Mouse (Mus musculus) heart, adult 2 months (tissue): Measurements from ENCODE around the gene Inf2.

Experiments used
- CTCF ChIP-seq: fragments of 200-600 bp; IDR thresholded peaks from 2 replicates; pipeline ENCODE4 v1.8.1; 2022; ENCODE audit warnings: antibody characterized with exemption, mild to moderate bottlenecking, moderate library complexity
- EP300 ChIP-seq: fragments of 200-500 bp; IDR thresholded peaks from 2 replicates; pipeline ENCODE4 v1.6.1; 2011; ENCODE audit warnings: low read depth, low read length, control low read depth; ENCODE audit not compliant: insufficient read depth
- POLR2A ChIP-seq: fragments of 200-500 bp; IDR thresholded peaks from 2 replicates; pipeline ENCODE4 v1.6.1; 2011; ENCODE audit warnings: mild to moderate bottlenecking, low read depth, low read length, control low read depth; ENCODE audit not compliant: insufficient read depth

- no peak for TF ChIP-seq POLR2A
- TF ChIP-seq CTCF: no peak
- TF ChIP-seq EP300: no peak
Observed at GRCm38 (mm10) chr12:112604022-112604421, 15.4 kb downstream of the Inf2 start.
